Mouse (Mus musculus) forebrain, embryonic 15.5 days (tissue): ENCODE data around the gene Dhdds. TPM values are rescaled to one million over a fixed set of nuclear protein-coding genes. Genes with fewer than 3 reads are reported as not detected.

ENCODE experiments used
- ATAC-seq: fragments of 200-750 bp; cut with Nextera tagmentation; replicated peaks from 2 replicates; pipeline ENCODE4 v1.8.0; 2017; ENCODE audit warnings: mild to moderate bottlenecking, moderate TSS enrichment, moderate library complexity
- H3K27ac ChIP-seq: fragments of 300-500 bp; sonication (generic); replicated peaks from 2 replicates; pipeline ENCODE4 v1.5.1; 2015; ENCODE audit warnings: mild to moderate bottlenecking, inconsistent platforms
- H3K27me3 ChIP-seq: fragments of 300-500 bp; sonication (generic); 2 replicates; pipeline ENCODE4 v1.6.1; 2015; ENCODE audit warnings: inconsistent platforms
- H3K36me3 ChIP-seq: fragments of 300-500 bp; sonication (generic); 2 replicates; pipeline ENCODE4 v1.6.1; 2015; ENCODE audit warnings: mild to moderate bottlenecking, inconsistent platforms
- H3K4me1 ChIP-seq: fragments of 300-500 bp; sonication (generic); 2 replicates; pipeline ENCODE4 v1.6.1; 2015; ENCODE audit warnings: inconsistent platforms
- H3K4me2 ChIP-seq: fragments of 300-500 bp; sonication (generic); replicated peaks from 2 replicates; pipeline ENCODE4 v1.6.1; 2015; ENCODE audit warnings: mild to moderate bottlenecking, inconsistent platforms
- H3K4me3 ChIP-seq: fragments of 300-500 bp; sonication (generic); 2 replicates; pipeline ENCODE4 v1.5.1; 2015; ENCODE audit warnings: mild to moderate bottlenecking, inconsistent platforms
- H3K9ac ChIP-seq: fragments of 300-500 bp; sonication (generic); replicated peaks from 2 replicates; pipeline ENCODE4 v1.6.1; 2015; ENCODE audit warnings: mild to moderate bottlenecking, inconsistent platforms
- H3K9me3 ChIP-seq: fragments of 300-500 bp; sonication (generic); 2 replicates; pipeline ENCODE4 v1.6.1; 2016; ENCODE audit warnings: inconsistent platforms
- WGBS: fragments of 180-500 bp; shearing (Covaris S2); methylation state at CpG from one replicate; pipeline ENCODE4 v1.1.7; 2015; ENCODE audit warnings: mixed read lengths; 5-methylcytosine and 5-hydroxymethylcytosine counted together
- polyA plus RNA-seq: library from polyadenylated mRNA; unstranded; fragments of >200 nt; fragmentation: Nextera tagmentation; extraction: Ambion mirVana; gene quantifications from 2 replicates; pipeline ENCODE4 v1.2.1, GENCODE M21; 2015

Dhdds gene
- polyA plus RNA-seq, 1 experiment from 2014 or later = 56.7 TPM

DNA sequence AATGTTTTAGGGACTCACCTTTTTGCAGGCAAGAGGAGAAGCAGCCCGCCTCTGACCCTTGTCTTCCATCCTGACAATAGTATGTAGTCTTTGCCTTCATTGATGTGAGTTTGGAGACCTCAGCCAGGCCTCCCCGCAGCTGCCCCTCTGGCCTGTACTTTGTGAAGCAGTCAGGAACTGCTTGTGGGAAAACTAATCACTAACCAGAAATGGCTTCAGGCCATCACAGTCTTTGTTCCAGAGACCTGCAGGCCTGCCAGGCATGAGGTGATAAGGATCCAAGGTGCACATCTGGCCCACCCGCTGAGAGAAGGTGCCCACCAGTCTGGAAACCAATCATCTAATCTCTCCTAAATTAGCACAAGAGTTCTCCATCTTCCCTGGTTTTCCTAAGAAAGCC, 68.9 kb downstream of the Dhdds start:
- ATAC-seq = no peak
- no peaks in the 10 kb centered on the region for H3K27me3 ChIP-seq
- no peaks in the 10 kb centered on the region for H3K9me3 ChIP-seq
- H3K36me3 ChIP-seq = no peaks in the 10 kb centered on the region
- no peak overlapping the region for H3K27ac ChIP-seq
- no peaks in the 10 kb centered on the region for H3K4me1 ChIP-seq
- no peak overlapping the region for H3K4me2 ChIP-seq
- H3K9ac ChIP-seq = no peak overlapping the region
- H3K4me3 ChIP-seq = no peak overlapping the region
- 80% methylated on average over 3 of the region's 3 CpGs for WGBS

- no peaks in the 10 kb centered on the region for H3K36me3 ChIP-seq
- ATAC-seq = no peak
- no peak overlapping the region for H3K4me2 ChIP-seq
- no peak overlapping the region for H3K27ac ChIP-seq
- no peaks in the 10 kb centered on the region for H3K9me3 ChIP-seq
- no peaks in the 10 kb centered on the region for H3K4me1 ChIP-seq
- no peak overlapping the region for H3K4me3 ChIP-seq
- H3K27me3 ChIP-seq = no peaks in the 10 kb centered on the region
- WGBS = 12% methylated on average over 10 of the region's 10 CpGs
- no peak overlapping the region for H3K9ac ChIP-seq
Measured at GRCm38 (mm10) chr4:133931349-133931748, 69.4 kb downstream of the Dhdds start.

GRCm38 (mm10) chr4:133929278-133929670, 71.4 kb downstream of the Dhdds start:
- no peak for ATAC-seq
- no peak overlapping the region for H3K9ac ChIP-seq
- H3K4me3 ChIP-seq = no peak overlapping the region
- 64% methylated on average over 7 of the region's 7 CpGs for WGBS
- no peaks in the 10 kb centered on the region for H3K27me3 ChIP-seq
- H3K4me2 ChIP-seq = no peak overlapping the region
- no peaks in the 10 kb centered on the region for H3K4me1 ChIP-seq
- no peak overlapping the region for H3K27ac ChIP-seq
- H3K9me3 ChIP-seq = no peaks in the 10 kb centered on the region
- H3K36me3 ChIP-seq = no peaks in the 10 kb centered on the region

DNA sequence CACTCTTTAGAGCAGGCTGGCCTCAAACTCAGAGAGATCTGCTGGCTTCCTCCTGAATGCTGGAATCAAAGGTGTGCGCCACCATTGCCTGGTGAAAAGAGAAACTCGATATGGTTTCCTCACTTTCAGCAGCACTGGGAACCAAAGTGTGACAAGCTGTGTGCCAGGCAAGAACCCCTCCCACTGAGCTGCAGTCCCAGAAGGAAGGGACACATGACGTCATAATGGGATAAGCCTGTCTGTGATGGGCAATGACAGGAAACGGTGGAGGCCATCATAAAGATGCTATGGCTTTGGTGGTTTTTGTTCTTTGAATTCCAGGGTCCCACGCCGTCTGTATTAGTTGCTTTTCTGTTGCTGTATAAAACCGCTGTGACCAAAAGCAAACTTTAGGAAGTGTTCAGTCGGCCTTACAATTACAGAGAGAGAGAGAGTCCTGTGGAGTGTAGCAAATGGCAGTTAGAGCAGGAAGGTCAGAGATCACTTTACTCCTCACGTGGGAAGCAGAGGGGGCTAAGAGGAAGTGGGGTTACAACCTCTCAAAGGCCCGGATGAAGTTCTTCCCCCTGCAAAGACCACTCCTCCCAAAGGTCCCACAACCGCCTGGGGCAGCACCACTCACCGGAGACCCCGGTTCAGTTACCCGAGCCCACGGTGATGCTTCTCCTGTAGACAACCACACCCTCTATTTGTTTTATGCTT, 72.0 kb downstream of the Dhdds start:
- ATAC-seq = no peak
- no peak overlapping the region for H3K4me3 ChIP-seq
- no peak overlapping the region for H3K9ac ChIP-seq
- no peaks in the 10 kb centered on the region for H3K4me1 ChIP-seq
- H3K27ac ChIP-seq = no peak overlapping the region
- no peak overlapping the region for H3K4me2 ChIP-seq
- H3K36me3 ChIP-seq = no peaks in the 10 kb centered on the region
- H3K27me3 ChIP-seq = no peaks in the 10 kb centered on the region
- WGBS = 70% methylated on average over 15 of the region's 15 CpGs
- H3K9me3 ChIP-seq = no peaks in the 10 kb centered on the region

GRCm38 (mm10) chr4:133925204-133925603, 75.5 kb downstream of the Dhdds start:
- Histone ChIP-seq H3K9me3 (no peaks in the 10 kb centered on the region), H3K9ac (no peak overlapping the region), H3K4me1 (no peaks in the 10 kb centered on the region), H3K4me3 (no peak overlapping the region), H3K36me3 (no peaks in the 10 kb centered on the region), H3K27me3 (no peaks in the 10 kb centered on the region), H3K4me2 (no peak overlapping the region), H3K27ac (no peak overlapping the region)
- 86% methylated on average over 4 of the region's 4 CpGs for WGBS
- ATAC-seq = no peak

- H3K9ac ChIP-seq = no peak overlapping the region
- ATAC-seq = no peak
- H3K4me1 ChIP-seq = no peaks in the 10 kb centered on the region
- H3K27me3 ChIP-seq = no peaks in the 10 kb centered on the region
- 90% methylated on average over 5 of the region's 5 CpGs for WGBS
- H3K4me2 ChIP-seq = no peak overlapping the region
- H3K9me3 ChIP-seq = no peaks in the 10 kb centered on the region
- no peaks in the 10 kb centered on the region for H3K36me3 ChIP-seq
- no peak overlapping the region for H3K27ac ChIP-seq
- H3K4me3 ChIP-seq = no peak overlapping the region
Measured at GRCm38 (mm10) chr4:133923743-133924142, 77.0 kb downstream of the Dhdds start.

Other genes with a start within 250 kb of the Dhdds start
- gene Arid1a, start 244.1 kb downstream of the Dhdds start, polyA plus RNA-seq = 40.1 and 40.9 TPM in 2 replicates
- 15.6 and 16.5 TPM in 2 replicates for gene Rps6ka1, start 113.1 kb downstream of the Dhdds start, polyA plus RNA-seq
- 2,070 and 2,100 TPM in 2 replicates for gene Hmgn2, start 32.3 kb downstream of the Dhdds start, polyA plus RNA-seq
- not detected in 2 replicates for gene Lin28a, start 17.9 kb upstream of the Dhdds start, polyA plus RNA-seq
- gene Zfp683, start 52.9 kb upstream of the Dhdds start, polyA plus RNA-seq = not detected in 2 replicates
- gene Crybg2, start 59.9 kb upstream of the Dhdds start, polyA plus RNA-seq = 1.0 and 1.8 TPM in 2 replicates
- 1.5 and 1.9 TPM in 2 replicates for gene Cd52, start 94.2 kb upstream of the Dhdds start, polyA plus RNA-seq
- 12.8 and 15.7 TPM in 2 replicates for gene Ubxn11, start 101.7 kb upstream of the Dhdds start, polyA plus RNA-seq
- gene Sh3bgrl3, start 127.9 kb upstream of the Dhdds start, polyA plus RNA-seq = 326 and 335 TPM in 2 replicates
- 19.9 and 20.5 TPM in 2 replicates for gene Cep85, start 186.2 kb upstream of the Dhdds start, polyA plus RNA-seq
- gene Gm7534, start 202.1 kb upstream of the Dhdds start, polyA plus RNA-seq = not detected in 2 replicates
- gene Catsper4, start 226.5 kb upstream of the Dhdds start, polyA plus RNA-seq = not detected in 2 replicates
- 0.08 and 0.11 TPM in 2 replicates for gene Cnksr1, start 237.5 kb upstream of the Dhdds start, polyA plus RNA-seq
- 0.49 TPM in 1 of 2 replicates, not detected in the other for gene E130218I03Rik, start 242.7 kb upstream of the Dhdds start, polyA plus RNA-seq
- 17.0 and 17.8 TPM in 2 replicates for gene Zfp593, start 244.7 kb upstream of the Dhdds start, polyA plus RNA-seq
- gene Gm30191, start 246.0 kb upstream of the Dhdds start, polyA plus RNA-seq = not detected in 2 replicates